Mouse (Mus musculus) megakaryocyte-erythroid progenitor cell, adult 5 weeks (primary cell): ENCODE data around the gene Rtp3. TPM values are rescaled to one million over a fixed set of nuclear protein-coding genes. Genes with fewer than 3 reads are reported as not detected.

ENCODE experiments used
- polyA plus RNA-seq: library from polyadenylated mRNA; stranded (reverse); fragments of >175 nt; gene quantifications from 2 replicates; pipeline ENCODE4 v1.2.3, GENCODE M21; 2012

The Rtp3 gene
- polyA plus RNA-seq, result 0.12 TPM in 1 of 2 replicates, not detected in the other

DNA sequence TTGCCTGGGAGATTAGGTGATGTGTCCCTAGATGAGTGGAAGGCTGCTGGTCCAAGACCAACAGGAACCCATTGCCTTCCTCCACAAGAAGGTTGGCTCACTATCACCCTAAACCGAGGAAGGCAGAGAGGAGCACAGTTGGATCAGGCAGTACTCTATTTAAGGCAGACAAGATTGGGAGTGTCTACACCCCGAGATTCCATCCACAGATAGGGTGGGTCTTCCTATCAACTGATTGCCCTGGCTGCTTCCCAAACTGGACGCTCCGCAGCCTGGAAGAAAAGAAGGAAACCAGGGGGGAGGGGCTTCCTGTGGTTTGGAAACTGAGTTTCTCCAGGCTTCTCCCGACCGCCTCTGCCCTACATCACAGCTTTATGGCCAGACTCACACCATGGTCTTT, at the start of gene Rtp3:
Gene Rtp3, minus strand, starts transcription at position 380 of the 400 bp plus-strand sequence.

GRCm38 (mm10) chr9:111019022-111019421, 28.6 kb upstream of the Rtp3 start, which contains the start of gene Ltf:
TSS of gene Ltf (plus strand) at chr9:111019271.

DNA sequence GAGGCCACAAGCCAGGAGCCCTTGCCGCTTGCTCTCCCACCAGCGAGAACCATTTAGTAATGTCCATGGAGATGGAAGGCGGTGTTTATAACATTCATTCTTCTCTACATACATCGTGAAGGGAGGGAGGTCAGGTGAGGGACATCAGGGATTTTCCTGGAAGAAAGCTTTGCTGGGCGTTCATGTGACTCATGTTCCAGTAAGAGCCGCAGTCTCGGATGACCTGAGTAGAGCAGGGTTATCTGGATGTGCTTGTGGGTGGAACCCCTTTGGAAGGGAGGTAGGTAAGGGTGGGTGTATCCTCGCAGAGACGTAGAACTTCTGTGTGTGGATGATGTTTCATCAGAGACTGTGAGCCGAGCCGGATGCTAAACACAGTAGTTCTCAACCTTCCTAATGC, 39.0 kb downstream of the Rtp3 start, which contains the start of gene Lrrc2:
Gene Lrrc2, plus strand, starts transcription at position 149 of the 400 bp plus-strand sequence.

GRCm38 (mm10) chr9:110945926-110946325, 44.5 kb downstream of the Rtp3 start, which contains the start of gene Tdgf1:
TSS of gene Tdgf1 (minus strand) at chr9:110946158.

Other genes with a start within 250 kb of the Rtp3 start
- not detected in 2 replicates for gene Myl3, start 248.7 kb downstream of the Rtp3 start, polyA plus RNA-seq
- 0.34 and 0.65 TPM in 2 replicates for gene Pth1r, start 243.4 kb downstream of the Rtp3 start, polyA plus RNA-seq
- 0.04 and 0.14 TPM in 2 replicates for gene Prss42, start 192.4 kb downstream of the Rtp3 start, polyA plus RNA-seq
- not detected in 2 replicates for gene Prss44, start 176.6 kb downstream of the Rtp3 start, polyA plus RNA-seq
- gene Prss43, start 163.9 kb downstream of the Rtp3 start, polyA plus RNA-seq, result not detected in 2 replicates
- gene Prss45, start 156.0 kb downstream of the Rtp3 start, polyA plus RNA-seq, result not detected in 2 replicates
- not detected in 2 replicates for gene Prss46, start 146.1 kb downstream of the Rtp3 start, polyA plus RNA-seq
- gene Prss50, start 132.6 kb downstream of the Rtp3 start, polyA plus RNA-seq, result 54.6 and 61.0 TPM in 2 replicates
- 3.9 and 6.0 TPM in 2 replicates for gene Als2cl, start 110.7 kb downstream of the Rtp3 start, polyA plus RNA-seq
- 0.35 and 0.51 TPM in 2 replicates for gene Tmie, start 110.5 kb downstream of the Rtp3 start, polyA plus RNA-seq
- gene Fam240a, start 73.7 kb downstream of the Rtp3 start, polyA plus RNA-seq, result not detected in 2 replicates
- not detected in 2 replicates for gene Tdgf1, start 44.4 kb downstream of the Rtp3 start, polyA plus RNA-seq
- gene Lrrc2, start 39.0 kb downstream of the Rtp3 start, polyA plus RNA-seq, result not detected in 2 replicates
- gene Ltf, start 28.7 kb upstream of the Rtp3 start, polyA plus RNA-seq, result 68.7 and 71.6 TPM in 2 replicates
- gene Ccrl2, start 66.9 kb upstream of the Rtp3 start, polyA plus RNA-seq, result 1.3 and 1.6 TPM in 2 replicates
- gene Lrrfip2, start 127.0 kb upstream of the Rtp3 start, polyA plus RNA-seq, result 23.1 and 24.7 TPM in 2 replicates